Mouse (Mus musculus): ENCODE measurements around the gene Iqcn. TPM values are rescaled to one million over a fixed set of nuclear protein-coding genes. Genes with fewer than 3 reads are reported as not detected.

Iqcn gene
- polyA plus RNA-seq, 1 experiment from 2014 or later: not detected

DNA sequence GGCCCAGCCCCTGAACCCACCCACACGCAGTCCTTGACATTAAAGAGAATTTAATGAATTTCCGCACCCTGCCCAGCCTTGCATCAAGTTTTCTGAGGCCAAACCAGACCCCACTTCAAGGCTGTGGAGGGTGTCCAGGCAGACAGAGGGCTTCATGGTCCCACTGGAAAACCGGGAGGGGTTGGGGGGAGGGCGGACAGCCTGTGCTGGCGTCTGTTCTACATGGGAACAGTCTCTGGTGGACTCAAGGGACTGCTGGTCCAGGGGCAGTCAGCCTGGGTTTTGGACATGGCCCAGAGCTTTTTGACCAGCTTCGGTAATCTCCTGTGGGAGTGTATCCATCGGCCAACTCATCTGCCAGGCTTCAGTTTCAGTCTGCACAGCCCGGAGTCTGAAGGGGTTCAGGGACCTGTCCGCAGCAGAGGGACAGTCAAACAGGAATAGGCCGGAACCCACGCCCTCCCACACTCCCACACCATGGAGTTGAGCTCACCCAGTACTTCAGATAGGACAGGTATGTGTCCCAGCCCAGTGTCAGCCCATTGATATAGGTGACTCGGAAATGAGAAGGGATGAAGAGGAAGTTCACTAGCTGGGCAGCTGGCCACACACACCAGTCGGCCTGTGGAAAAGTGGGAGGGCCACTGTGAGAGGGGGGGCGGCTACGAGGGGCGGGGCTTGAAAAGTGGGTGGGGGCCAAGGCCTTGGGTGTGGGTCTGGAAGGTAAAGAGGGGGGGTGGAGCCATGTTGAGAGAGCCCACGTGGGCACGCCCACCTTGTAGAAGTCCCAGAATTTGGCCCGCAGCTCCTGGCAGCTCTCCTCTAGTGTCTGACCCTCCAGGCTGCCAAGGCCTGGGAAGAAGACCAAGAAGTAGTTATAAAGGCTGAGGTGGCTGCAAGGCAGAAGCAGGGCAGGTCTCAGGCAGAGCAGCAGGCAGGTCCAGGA lies 55.6 kb downstream of the Iqcn start:
- Histone ChIP-seq H3K4me3 (no peak overlapping the region), H3K4me1 (peaks cover 51% of the 10 kb centered on the region), H3K27me3 (ENCODE audit: low read depth, poor library complexity, severe bottlenecking) (0 out of 2 replicates have a peak, but pooled peaks cover 4% of the 10 kb centered on the region), H3K36me3 (peaks cover 30% of the 10 kb centered on the region), H3K9me3 (replicated peaks) (no peaks in the 10 kb centered on the region), H3K27ac (no peak overlapping the region)
- DNase-seq (ENCODE audit: low spot score): no peak
- WGBS: 75% methylated on average over 19 of the region's 19 CpGs

DNA sequence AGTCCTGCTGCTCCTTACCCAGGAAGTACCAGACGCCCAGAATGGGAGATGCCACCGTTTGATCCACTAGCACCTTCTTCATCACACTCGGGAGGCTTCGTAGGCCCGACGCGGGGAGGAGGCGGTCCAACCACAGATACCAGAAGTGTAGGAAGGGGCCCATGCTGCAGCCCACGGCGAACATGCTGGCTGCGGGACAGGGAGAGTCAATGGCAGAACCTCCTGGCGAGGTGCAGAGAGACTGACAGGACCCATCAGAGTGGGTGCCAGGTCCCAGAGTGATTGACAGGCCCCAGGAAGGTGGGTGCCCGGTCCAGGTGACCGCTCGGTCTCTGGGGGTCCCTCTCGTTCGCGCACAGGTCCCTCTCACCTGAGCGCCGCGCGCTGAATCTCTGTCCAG lies 57.1 kb downstream of the Iqcn start:
- 2% methylated on average over 22 of the region's 22 CpGs for WGBS
- 0 out of 2 replicates have a peak, but pooled peaks cover 4% of the 10 kb centered on the region for H3K27me3 ChIP-seq (ENCODE audit: low read depth, poor library complexity, severe bottlenecking)
- H3K9me3 ChIP-seq (replicated peaks): no peaks in the 10 kb centered on the region
- no peak for DNase-seq (ENCODE audit: low spot score)
- peaks cover 37% of the 10 kb centered on the region for H3K4me1 ChIP-seq
- peak overlapping the region; percentile 82 for H3K27ac ChIP-seq
- H3K4me3 ChIP-seq: peak overlapping the region; percentile 75
- peaks cover 33% of the 10 kb centered on the region for H3K36me3 ChIP-seq

DNA sequence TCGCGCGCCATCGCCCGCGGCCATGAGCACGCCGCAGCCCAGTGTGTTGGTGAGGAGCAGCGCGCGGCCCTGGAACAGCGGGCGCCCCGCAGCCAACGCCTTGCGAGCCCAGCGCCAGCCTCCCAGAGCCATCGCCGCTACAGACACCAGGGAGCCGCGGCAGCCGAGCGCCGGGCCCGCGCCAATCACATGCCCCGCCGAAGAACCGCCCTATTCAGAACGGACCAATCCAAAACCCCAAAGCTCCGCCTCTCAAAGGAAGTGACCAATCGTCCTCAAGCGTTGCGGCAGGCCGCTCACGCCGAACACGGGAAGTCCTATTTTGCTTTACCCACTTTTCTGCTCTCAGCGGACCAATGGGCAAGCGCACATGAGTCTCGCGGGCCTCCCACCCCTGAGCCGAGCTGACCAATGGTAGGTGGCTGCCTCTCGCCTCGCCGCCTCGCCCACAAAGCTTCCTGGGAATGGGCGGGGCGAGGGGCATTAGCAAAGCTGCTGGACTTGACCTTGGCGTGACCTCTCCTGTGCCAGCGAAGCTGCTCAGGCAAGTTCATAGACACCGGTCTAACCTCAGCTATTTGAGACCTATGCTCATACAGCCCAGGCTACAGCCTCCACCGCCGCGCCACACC lies 57.6 kb downstream of the Iqcn start, which contains the start of gene Mpv17l2:
Mpv17l2 (minus strand) TSS at position 172 of the 632 bp plus-strand sequence.
- peak within 1 kb of the TSS; percentile 75 for H3K4me3 ChIP-seq
- peaks cover 35% of the 10 kb centered on the region for H3K4me1 ChIP-seq
- 0 out of 2 replicates have a peak, but pooled peaks cover 1% of the 10 kb centered on the region for H3K27me3 ChIP-seq (ENCODE audit: low read depth, poor library complexity, severe bottlenecking)
- no peaks in the 10 kb centered on the region for H3K9me3 ChIP-seq (replicated peaks)
- peak; percentile 93 for DNase-seq (ENCODE audit: low spot score)
- H3K27ac ChIP-seq: peak within 1 kb of the TSS; percentile 82
- peaks cover 32% of the 10 kb centered on the region for H3K36me3 ChIP-seq
- WGBS: 1% methylated on average over 55 of the region's 55 CpGs

DNA sequence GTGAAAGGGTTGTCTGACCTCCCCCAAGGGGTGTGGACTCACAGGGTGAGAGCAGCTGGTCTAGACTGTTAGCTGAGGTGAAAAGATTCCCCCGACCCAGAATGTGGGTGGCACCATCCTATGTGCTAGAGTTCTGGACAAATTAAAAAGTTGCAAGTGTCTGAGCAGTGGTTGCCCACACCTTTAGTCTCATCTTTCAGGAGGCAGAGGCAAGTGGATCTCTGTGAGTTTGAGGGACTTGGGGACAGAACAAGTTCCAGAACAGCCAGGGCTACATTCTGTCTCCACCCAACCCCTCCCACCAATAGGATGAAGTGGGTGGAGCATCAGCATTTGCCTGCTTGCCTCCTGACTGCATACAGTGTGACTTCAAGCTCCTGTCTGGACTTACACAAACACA lies 58.9 kb downstream of the Iqcn start:
- no peaks in the 10 kb centered on the region for H3K9me3 ChIP-seq (replicated peaks)
- no peak overlapping the region for H3K27ac ChIP-seq
- peaks cover 46% of the 10 kb centered on the region for H3K4me1 ChIP-seq
- DNase-seq (ENCODE audit: low spot score): no peak
- no peaks in the 10 kb centered on the region for H3K27me3 ChIP-seq (ENCODE audit: low read depth, poor library complexity, severe bottlenecking)
- no peak overlapping the region for H3K4me3 ChIP-seq
- WGBS: 83% methylated on average over 1 of the region's 1 CpGs
- H3K36me3 ChIP-seq: peaks cover 19% of the 10 kb centered on the region

DNA sequence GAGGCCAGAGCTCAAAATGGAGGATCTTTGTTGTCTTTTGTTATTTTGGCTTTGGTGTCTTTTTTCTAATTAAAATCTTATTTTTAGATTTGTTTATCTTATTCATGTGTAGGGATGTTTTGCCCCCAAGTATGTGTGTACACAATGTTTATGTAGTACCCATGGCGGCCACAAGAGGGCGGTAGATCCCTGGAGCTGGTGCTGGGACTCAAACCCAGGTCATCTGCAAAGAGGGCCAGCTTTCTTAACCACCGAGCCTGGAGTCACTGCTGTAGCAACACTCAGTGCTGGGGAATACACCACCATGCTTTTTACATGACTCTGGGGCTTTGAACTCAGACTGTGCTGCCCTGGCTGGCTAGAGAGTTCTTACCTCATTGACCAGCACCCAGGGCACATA lies 60.1 kb downstream of the Iqcn start:
- peaks cover 19% of the 10 kb centered on the region for H3K36me3 ChIP-seq
- peaks cover 51% of the 10 kb centered on the region for H3K4me1 ChIP-seq
- DNase-seq (ENCODE audit: low spot score): peak; percentile 86

DNA sequence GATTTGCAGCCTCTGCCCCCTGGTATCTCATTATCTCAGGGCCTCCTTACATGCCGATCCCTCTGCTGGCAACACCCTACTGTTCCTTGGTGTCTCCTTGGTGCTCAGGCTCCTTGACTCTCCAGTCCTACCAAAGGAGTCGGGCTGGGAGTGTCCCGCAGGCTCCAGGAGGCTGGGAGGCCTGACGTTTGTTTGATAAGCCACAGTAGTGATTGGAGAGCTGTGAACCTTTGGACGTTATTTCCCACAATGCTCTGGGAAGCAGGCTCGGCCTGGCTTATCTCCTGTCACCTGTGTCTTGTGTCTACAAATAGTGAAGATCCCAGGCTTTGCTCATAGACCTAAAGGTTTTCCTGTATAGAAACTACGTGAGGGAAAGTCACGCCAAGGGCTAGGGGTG lies 60.8 kb downstream of the Iqcn start:
- WGBS: 84% methylated on average over 8 of the region's 8 CpGs
- DNase-seq (ENCODE audit: low spot score): no peak
- Histone ChIP-seq H3K27ac (no peak overlapping the region), H3K4me1 (peaks cover 46% of the 10 kb centered on the region), H3K4me3 (no peak overlapping the region), H3K27me3 (ENCODE audit: low read depth, poor library complexity, severe bottlenecking) (no peaks in the 10 kb centered on the region), H3K36me3 (peaks cover 21% of the 10 kb centered on the region), H3K9me3 (replicated peaks) (no peaks in the 10 kb centered on the region)

More for the DNA sequence above, 60.1 kb downstream of the Iqcn start:
- Histone ChIP-seq H3K27ac (no peak overlapping the region), H3K27me3 (ENCODE audit: low read depth, poor library complexity, severe bottlenecking) (no peaks in the 10 kb centered on the region), H3K9me3 (replicated peaks) (no peaks in the 10 kb centered on the region), H3K4me3 (no peak overlapping the region)
- 8% methylated on average over 3 of the region's 3 CpGs for WGBS

DNA sequence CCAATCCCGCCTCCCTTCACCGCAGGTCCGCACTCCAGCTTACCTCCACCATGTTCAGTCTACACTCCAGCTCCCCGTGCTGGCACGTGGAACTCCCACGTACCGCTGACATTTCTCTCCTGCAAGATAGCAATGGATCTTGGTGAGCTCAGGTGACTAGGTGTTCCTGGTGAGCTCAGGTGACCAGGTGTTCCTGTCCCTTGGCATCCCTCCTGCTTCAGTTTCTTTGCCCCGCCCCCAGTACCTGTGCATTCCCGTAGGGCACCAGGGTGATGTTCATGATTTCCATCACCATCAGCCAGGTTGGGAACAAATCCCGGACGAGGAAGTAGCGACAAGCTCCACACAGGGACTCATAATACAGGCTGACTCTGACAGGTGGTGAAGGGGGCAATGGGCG lies 61.4 kb downstream of the Iqcn start:
- no peaks in the 10 kb centered on the region for H3K27me3 ChIP-seq (ENCODE audit: low read depth, poor library complexity, severe bottlenecking)
- no peaks in the 10 kb centered on the region for H3K9me3 ChIP-seq (replicated peaks)
- no peak overlapping the region for H3K27ac ChIP-seq
- peaks cover 27% of the 10 kb centered on the region for H3K36me3 ChIP-seq
- WGBS: 94% methylated on average over 13 of the region's 13 CpGs
- no peak overlapping the region for H3K4me3 ChIP-seq
- H3K4me1 ChIP-seq: peaks cover 42% of the 10 kb centered on the region
- DNase-seq (ENCODE audit: low spot score): no peak

DNA sequence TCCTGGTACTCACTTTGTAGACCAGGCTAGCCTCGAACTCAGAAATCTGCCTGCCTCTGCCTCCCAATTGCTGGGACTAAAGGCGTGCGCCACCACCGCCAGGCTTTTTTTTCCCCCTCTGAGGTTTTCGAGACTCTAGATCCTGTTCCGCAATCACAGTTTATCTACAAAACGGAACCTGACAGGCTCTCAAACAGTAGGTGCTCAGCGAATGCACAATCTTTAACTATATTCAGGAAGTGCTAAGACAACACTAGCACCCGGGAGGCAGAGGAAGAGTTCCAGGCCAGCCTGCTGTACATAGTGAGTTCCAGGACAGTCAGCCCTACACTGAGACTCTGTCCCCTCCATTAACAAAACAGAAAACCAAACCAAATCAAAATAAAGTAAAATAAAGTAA lies 62.1 kb downstream of the Iqcn start:
- Histone ChIP-seq H3K36me3 (peaks cover 34% of the 10 kb centered on the region), H3K27ac (no peak overlapping the region; the same call in 1 of the 2 replicates), H3K27me3 (ENCODE audit: low read depth, poor library complexity, severe bottlenecking) (no peaks in the 10 kb centered on the region), H3K4me3 (peak overlapping the region; percentile 55), H3K4me1 (peaks cover 38% of the 10 kb centered on the region), H3K9me3 (replicated peaks) (no peaks in the 10 kb centered on the region)
- DNase-seq (ENCODE audit: low spot score): no peak
- WGBS: 85% methylated on average over 9 of the region's 9 CpGs

DNA sequence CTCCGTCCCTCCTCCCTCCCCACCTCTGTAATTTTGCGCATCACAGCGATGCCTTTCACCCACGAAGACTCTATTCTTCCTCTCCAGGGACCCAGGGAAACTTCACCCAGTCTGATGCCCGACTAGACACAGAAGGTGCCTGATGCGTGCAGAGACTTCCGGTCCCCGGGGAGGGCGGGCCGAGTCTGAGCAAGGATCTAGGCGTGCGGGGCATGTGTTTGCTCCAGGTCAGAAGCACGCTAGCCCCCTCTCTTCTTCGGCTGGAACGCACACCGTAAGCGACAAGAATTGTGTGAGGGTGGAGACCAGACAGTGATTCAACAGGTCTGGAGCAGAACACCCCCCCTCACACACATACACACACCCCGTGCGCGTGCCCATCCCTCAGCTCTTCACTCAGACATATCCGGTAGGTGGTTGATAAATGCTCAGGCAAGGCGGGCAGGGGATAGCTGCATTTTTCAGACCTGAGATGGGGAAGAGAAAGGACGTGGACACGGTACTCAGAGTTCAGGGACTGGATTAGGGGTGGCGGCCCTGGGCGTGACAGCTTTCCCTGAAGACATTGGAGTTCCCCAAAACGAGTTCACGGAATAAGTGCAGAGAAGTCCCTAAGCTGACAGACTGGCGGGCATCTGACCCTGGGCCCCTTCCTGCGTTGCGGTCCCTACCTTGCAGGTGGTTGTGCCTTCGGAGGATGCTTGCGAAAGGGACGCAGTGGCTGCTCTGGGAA lies 62.7 kb downstream of the Iqcn start:
- H3K27ac ChIP-seq: peak overlapping the region; percentile 71

DNA sequence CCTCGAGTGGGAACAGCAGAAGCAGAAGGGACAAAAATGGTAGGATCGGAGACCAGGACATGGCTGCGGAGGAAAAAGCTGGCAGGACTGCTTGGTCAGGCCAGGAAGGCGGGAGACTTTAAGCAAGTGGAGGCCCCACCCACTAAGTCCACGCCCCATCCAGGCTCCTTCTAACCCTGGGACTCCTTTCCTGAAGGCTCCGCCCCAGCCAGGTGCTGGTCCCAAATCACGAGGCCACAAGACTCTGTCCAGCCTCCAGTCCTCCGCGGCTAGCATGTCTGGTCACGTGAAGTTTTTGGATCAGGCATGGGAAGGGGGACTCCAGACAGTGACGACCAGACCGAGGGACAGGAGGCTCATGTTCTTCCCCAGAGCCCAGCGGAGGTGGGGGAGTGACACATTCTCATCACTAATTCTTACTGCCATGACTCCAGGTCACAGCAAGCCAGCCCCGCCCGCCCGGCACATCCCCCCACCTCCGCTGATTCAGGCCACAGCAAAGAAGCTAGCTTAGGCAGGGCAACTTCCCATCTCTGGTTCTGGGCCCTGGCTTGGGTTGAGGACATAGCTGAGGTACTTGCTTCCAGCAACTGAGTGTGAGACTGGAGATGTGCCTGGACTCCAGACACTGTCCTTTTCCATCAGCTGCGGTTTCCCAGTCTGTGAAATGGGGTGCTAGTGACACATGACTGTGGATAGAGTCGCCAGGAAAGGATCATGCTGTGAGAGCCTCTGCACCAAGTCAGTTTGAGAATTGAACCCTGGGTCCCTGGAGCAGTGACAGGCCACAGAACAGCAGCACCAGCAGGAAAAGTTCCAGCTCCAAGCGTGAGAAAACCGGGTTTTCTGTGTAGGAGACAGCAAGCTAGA lies 63.5 kb downstream of the Iqcn start:
- no peaks in the 10 kb centered on the region for H3K9me3 ChIP-seq (replicated peaks)
- H3K36me3 ChIP-seq: peaks cover 48% of the 10 kb centered on the region
- H3K27ac ChIP-seq: peak overlapping the region; percentile 71
- peak overlapping the region; percentile 55 for H3K4me3 ChIP-seq
- H3K4me1 ChIP-seq: peaks cover 26% of the 10 kb centered on the region
- peak; percentile 82 for DNase-seq (ENCODE audit: low spot score)
- no peaks in the 10 kb centered on the region for H3K27me3 ChIP-seq (ENCODE audit: low read depth, poor library complexity, severe bottlenecking)
- WGBS: 7% methylated on average over 21 of the region's 21 CpGs

More for the DNA sequence above, 62.7 kb downstream of the Iqcn start:
- Histone ChIP-seq H3K27me3 (ENCODE audit: low read depth, poor library complexity, severe bottlenecking) (no peaks in the 10 kb centered on the region), H3K36me3 (peaks cover 40% of the 10 kb centered on the region), H3K9me3 (replicated peaks) (no peaks in the 10 kb centered on the region), H3K4me1 (peaks cover 33% of the 10 kb centered on the region), H3K4me3 (peak overlapping the region; percentile 55)
- 2% methylated on average over 34 of the region's 34 CpGs for WGBS
- peak; percentile 61 for DNase-seq (ENCODE audit: low spot score)
